Mouse (Mus musculus): Measurements from ENCODE around the gene Usp21. TPM values are rescaled to one million over a fixed set of nuclear protein-coding genes. Genes with fewer than 3 reads are reported as not detected.
"Not testable (repeated sequence)": the region's sequence is repeated elsewhere in the genome, so short reads cannot be mapped to it uniquely, and the experiment has no call there.

Gene Usp21
- polyA plus RNA-seq, 1 experiment from 2014 or later: 80.1 TPM

DNA sequence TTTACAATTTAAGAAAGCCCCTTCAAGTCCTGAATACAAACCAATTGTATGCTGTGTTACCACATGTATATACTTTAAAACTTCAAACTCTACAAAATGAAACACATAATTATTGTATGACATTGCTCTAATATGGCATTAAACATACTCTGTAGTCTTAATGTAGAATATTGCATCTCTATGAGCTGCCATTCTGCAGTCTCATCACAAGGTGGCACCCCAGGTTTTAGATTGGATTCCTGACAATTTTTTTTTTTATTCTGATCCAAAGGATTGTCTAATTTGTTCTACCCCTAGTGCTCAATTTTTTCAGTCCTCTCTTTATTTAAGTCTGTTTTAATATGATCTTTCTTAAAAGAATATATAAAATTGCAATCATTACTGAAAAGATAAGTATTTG lies 33.6 kb upstream of the Usp21 start:
- no peak overlapping the region for H3K27ac ChIP-seq
- no peaks in the 10 kb centered on the region; the same call in 1 of the 2 replicates for H3K4me1 ChIP-seq (replicated peaks; ENCODE audit: control insufficient read depth, insufficient read depth, low read length)
- 0 out of 2 replicates have a peak, but pooled peaks cover 9% of the 10 kb centered on the region for H3K36me3 ChIP-seq (replicated peaks; ENCODE audit: control insufficient read depth, insufficient read depth)
- ATAC-seq (ENCODE audit: low FRiP score) (no peak), DNase-seq (ENCODE audit: low spot score) (peak; percentile 42)
- H3K27me3 ChIP-seq (ENCODE audit: control insufficient read depth, insufficient read depth, low read length): no peaks in the 10 kb centered on the region
- no peak overlapping the region for H3K9ac ChIP-seq
- H3K4me2 ChIP-seq (replicated peaks): no peak overlapping the region
- no peak overlapping the region for H3K4me3 ChIP-seq (replicated peaks; ENCODE audit: low read length)
- no peaks in the 10 kb centered on the region for H3K9me3 ChIP-seq (ENCODE audit: control insufficient read depth, low read length)

DNA sequence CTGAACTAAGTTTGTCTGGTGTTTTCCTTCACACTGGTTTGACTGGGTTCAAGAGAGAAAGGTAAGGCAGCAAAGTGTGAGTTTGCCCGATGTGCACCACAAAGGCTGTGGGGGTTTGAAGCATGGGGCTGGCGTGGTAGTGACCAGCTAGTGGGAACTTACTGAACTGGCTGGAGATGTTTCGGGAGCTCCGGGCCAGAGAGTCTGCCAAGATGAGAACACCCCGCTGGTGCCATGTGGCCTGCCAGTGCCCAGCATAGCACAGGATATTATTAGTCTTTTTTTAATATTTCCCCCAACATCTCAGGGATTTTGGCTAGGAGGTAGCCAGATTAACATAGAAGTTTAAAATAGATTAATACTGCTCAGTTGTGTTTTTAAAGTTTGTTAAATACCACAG lies 32.4 kb upstream of the Usp21 start:
- H3K4me3 ChIP-seq (replicated peaks; ENCODE audit: low read length): no peak overlapping the region; the same call in 1 of the 2 replicates
- no peak for DNase-seq (ENCODE audit: low spot score)

DNA sequence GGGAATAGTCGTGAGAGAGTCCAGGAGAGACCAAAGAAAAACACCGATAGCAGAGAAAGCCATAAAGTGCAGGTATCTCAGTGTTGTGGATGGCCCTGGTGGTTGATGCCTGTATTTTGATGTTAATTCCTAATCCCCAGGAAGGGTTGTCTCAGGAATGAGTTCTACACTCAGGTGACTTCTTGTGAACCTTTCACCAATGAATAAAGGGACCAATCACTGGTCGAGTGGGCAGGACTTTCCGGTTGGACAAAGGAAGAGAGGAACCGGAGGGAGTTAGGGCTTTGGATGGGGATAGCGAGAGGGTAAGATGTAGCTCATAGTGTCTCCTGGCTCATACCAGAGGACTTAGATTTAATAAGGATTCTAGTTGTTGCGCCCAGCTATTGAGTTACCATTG lies 32.0 kb upstream of the Usp21 start:
- Histone ChIP-seq H3K4me2 (replicated peaks) (0 out of 2 replicates have a peak overlapping the region, but pooled peaks have one; percentile 15), H3K9me3 (ENCODE audit: control insufficient read depth, low read length) (no peaks in the 10 kb centered on the region), H3K9ac (no peak overlapping the region), H3K36me3 (replicated peaks; ENCODE audit: control insufficient read depth, insufficient read depth) (0 out of 2 replicates have a peak, but pooled peaks cover 3% of the 10 kb centered on the region), H3K27me3 (ENCODE audit: control insufficient read depth, insufficient read depth, low read length) (no peaks in the 10 kb centered on the region), H3K4me3 (replicated peaks; ENCODE audit: low read length) (no peak overlapping the region; the same call in 1 of the 2 replicates), H3K27ac (no peak overlapping the region), H3K4me1 (replicated peaks; ENCODE audit: control insufficient read depth, insufficient read depth, low read length) (no peaks in the 10 kb centered on the region)
- 12% methylated on average over 7 of the region's 7 CpGs for WGBS
- no peak for ATAC-seq (ENCODE audit: low FRiP score)
- DNase-seq (ENCODE audit: low spot score): no peak

More for the DNA sequence above, 32.4 kb upstream of the Usp21 start:
- Histone ChIP-seq H3K9ac (no peak overlapping the region), H3K27me3 (ENCODE audit: control insufficient read depth, insufficient read depth, low read length) (no peaks in the 10 kb centered on the region), H3K4me1 (replicated peaks; ENCODE audit: control insufficient read depth, insufficient read depth, low read length) (no peaks in the 10 kb centered on the region), H3K36me3 (replicated peaks; ENCODE audit: control insufficient read depth, insufficient read depth) (0 out of 2 replicates have a peak, but pooled peaks cover 3% of the 10 kb centered on the region), H3K4me2 (replicated peaks) (0 out of 2 replicates have a peak overlapping the region, but pooled peaks have one; percentile 15), H3K27ac (no peak overlapping the region), H3K9me3 (ENCODE audit: control insufficient read depth, low read length) (no peaks in the 10 kb centered on the region)
- ATAC-seq (ENCODE audit: low FRiP score): no peak
- WGBS: 15% methylated on average over 5 of the region's 5 CpGs

DNA sequence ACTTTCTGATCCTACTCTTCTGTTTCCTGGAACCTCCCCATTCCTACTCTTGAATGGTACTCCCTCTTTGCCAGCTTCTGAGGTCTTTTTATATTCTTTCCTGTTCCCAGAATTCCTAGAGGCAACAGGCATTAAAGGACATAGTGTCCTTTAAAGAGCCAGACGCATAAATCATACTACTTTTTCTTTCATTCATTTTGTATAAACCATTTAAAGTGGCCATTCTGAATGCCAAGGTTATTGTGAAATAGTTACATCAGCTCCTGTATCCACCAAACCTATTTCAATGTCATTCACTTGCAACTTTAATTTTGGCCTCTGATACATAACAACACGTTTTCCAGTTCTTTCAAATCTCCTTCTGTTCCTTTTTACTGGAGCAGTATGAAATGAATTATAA lies 21.5 kb upstream of the Usp21 start:
- no peaks in the 10 kb centered on the region for H3K9me3 ChIP-seq (ENCODE audit: control insufficient read depth, low read length)
- H3K4me2 ChIP-seq (replicated peaks): no peak overlapping the region
- no peaks in the 10 kb centered on the region for H3K27me3 ChIP-seq (ENCODE audit: control insufficient read depth, insufficient read depth, low read length)
- DNase-seq (ENCODE audit: low spot score) (no peak), ATAC-seq (ENCODE audit: low FRiP score) (no peak)
- no peak overlapping the region for H3K4me3 ChIP-seq (replicated peaks; ENCODE audit: low read length)
- 70% methylated on average over 2 of the region's 2 CpGs for WGBS
- no peaks in the 10 kb centered on the region for H3K4me1 ChIP-seq (replicated peaks; ENCODE audit: control insufficient read depth, insufficient read depth, low read length)
- no peak overlapping the region for H3K9ac ChIP-seq
- no peak overlapping the region for H3K27ac ChIP-seq
- H3K36me3 ChIP-seq (replicated peaks; ENCODE audit: control insufficient read depth, insufficient read depth): no peaks in the 10 kb centered on the region

DNA sequence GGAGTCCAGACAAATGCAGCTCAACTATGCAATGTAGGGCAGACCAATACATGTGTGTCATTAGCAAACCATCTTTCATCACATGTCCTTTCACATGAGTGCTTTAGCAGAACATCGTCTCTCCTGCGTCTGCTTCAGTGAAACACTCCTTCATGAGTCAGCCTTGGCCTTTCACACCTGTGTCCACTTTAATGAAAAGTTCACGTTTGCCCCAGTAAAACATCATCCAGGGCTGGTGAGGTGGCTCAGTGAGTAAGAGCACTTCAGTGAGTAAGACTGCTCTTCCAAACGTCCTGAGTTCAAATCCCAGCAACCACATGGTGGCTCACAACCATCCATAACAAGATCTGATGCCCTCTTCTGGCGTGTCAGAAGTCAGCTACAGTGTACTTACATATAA lies 18.4 kb upstream of the Usp21 start:
- not testable (repeated sequence) for H3K4me2 ChIP-seq (replicated peaks); H3K4me1 ChIP-seq (replicated peaks; ENCODE audit: control insufficient read depth, insufficient read depth, low read length); H3K4me3 ChIP-seq (replicated peaks; ENCODE audit: low read length); H3K9ac ChIP-seq; H3K27me3 ChIP-seq (ENCODE audit: control insufficient read depth, insufficient read depth, low read length); H3K36me3 ChIP-seq (replicated peaks; ENCODE audit: control insufficient read depth, insufficient read depth); H3K27ac ChIP-seq; H3K9me3 ChIP-seq (ENCODE audit: control insufficient read depth, low read length); DNase-seq (ENCODE audit: low spot score); ATAC-seq (ENCODE audit: low FRiP score)
- WGBS: 76% methylated on average over 5 of the region's 5 CpGs

DNA sequence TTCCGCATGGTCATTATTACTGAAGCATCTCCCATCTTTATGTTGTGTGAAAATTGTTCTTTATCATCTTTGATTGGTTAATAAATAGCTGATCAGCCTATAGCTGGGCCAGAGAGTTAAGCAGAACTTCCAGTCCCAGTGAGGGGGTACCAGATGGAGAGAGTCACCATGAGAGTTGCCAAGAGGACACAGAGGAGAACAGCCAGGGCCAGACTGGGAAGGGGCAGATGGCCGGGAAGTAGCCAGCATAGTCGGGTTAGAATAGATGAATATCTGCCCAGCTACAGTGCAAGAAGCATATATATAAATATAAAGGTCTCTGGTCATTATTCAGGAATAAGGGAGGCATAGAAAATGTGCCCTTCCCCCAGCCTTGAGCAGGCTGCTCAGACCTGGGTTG lies 10.4 kb upstream of the Usp21 start:
- 69% methylated on average over 3 of the region's 3 CpGs for WGBS
- Histone ChIP-seq H3K4me2 (replicated peaks) (no peak overlapping the region), H3K9me3 (ENCODE audit: control insufficient read depth, low read length) (no peaks in the 10 kb centered on the region), H3K4me1 (replicated peaks; ENCODE audit: control insufficient read depth, insufficient read depth, low read length) (peaks cover 7% of the 10 kb centered on the region), H3K27ac (no peak overlapping the region), H3K27me3 (ENCODE audit: control insufficient read depth, insufficient read depth, low read length) (peaks cover 17% of the 10 kb centered on the region; the same call in 1 of the 2 replicates), H3K9ac (no peak overlapping the region), H3K4me3 (replicated peaks; ENCODE audit: low read length) (no peak overlapping the region), H3K36me3 (replicated peaks; ENCODE audit: control insufficient read depth, insufficient read depth) (no peaks in the 10 kb centered on the region)
- DNase-seq (ENCODE audit: low spot score) (no peak), ATAC-seq (ENCODE audit: low FRiP score) (no peak)

DNA sequence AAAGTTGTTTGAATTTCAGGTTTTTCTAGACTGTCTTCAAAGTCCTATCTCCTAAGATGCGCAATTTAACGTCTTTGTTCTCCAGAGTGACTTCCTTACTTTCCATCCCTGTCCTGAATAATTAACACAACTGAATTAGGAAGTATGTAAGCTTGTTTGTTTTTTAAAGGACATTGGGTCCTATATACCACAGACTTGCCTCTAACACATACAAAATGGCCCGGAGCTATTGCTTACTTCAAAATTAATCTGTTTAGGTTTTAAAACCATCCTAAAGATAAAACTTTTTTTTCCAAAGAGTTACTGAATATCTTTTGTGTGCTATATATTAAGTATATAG lies 7.2 kb upstream of the Usp21 start:
- H3K27ac ChIP-seq: peak overlapping the region; percentile 92
- H3K4me3 ChIP-seq (replicated peaks; ENCODE audit: low read length): peak overlapping the region; percentile 66
- 17% methylated on average over 3 of the region's 3 CpGs for WGBS
- H3K27me3 ChIP-seq (ENCODE audit: control insufficient read depth, insufficient read depth, low read length): peaks cover 17% of the 10 kb centered on the region; the same call in 1 of the 2 replicates
- peaks cover 9% of the 10 kb centered on the region for H3K4me1 ChIP-seq (replicated peaks; ENCODE audit: control insufficient read depth, insufficient read depth, low read length)
- H3K9me3 ChIP-seq (ENCODE audit: control insufficient read depth, low read length): no peaks in the 10 kb centered on the region
- peak overlapping the region; percentile 89 for H3K4me2 ChIP-seq (replicated peaks)
- peaks cover under 1% of the 10 kb centered on the region; the same call in 1 of the 2 replicates for H3K36me3 ChIP-seq (replicated peaks; ENCODE audit: control insufficient read depth, insufficient read depth)
- no peak for DNase-seq (ENCODE audit: low spot score)
- peak overlapping the region; percentile 81 for H3K9ac ChIP-seq
- ATAC-seq (ENCODE audit: low FRiP score): peak; percentile 13

DNA sequence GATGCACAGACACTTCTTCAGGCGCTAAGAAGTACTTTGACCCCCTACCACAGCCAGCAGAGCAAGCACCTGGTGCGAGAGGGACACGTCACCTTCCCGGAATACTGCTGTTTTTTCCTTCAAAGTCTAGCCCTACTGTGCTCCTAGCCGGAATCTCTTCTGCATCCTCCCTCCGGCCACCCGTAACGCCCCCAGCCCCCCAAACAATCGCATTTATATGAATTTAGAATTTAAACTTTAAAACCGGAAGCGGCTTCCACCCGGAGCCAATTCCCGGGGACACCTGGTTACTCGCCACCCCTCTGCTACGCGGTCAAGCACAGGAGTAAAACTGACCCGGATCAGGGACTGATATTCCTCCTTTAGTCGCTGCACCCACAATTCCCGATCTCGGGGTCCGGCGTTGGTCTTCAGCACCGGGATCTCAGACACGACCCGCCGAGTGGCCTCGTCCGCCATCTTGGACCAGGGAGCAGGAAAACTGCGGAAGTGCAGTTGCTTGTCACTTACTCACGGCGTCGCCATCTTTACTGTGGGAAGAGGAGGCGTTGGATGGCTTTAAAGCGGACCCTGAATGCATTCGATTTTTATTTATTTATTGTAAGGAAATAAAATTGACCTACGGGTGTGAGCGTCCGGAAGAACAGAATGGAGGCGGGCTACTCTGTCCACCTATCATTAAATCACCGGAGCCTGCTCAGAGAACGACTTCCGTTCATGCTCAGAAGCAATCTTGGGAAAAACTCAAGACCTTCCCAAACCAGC lies 6.7 kb upstream of the Usp21 start, which contains the start of gene Ufc1:
Gene Ufc1, minus strand, starts transcription at position 727 of the 765 bp plus-strand sequence.
- ATAC-seq (ENCODE audit: low FRiP score) (peak; percentile 87), DNase-seq (ENCODE audit: low spot score) (peak; percentile 82)
- H3K27ac ChIP-seq: peak within 1 kb of the TSS; percentile 92
- H3K4me1 ChIP-seq (replicated peaks; ENCODE audit: control insufficient read depth, insufficient read depth, low read length): peaks cover 9% of the 10 kb centered on the region
- peak within 1 kb of the TSS; percentile 66 for H3K4me3 ChIP-seq (replicated peaks; ENCODE audit: low read length)
- H3K9ac ChIP-seq: peak within 1 kb of the TSS; percentile 81
- under 1% methylated on average over 42 of the region's 42 CpGs for WGBS
- peaks cover 17% of the 10 kb centered on the region; the same call in 1 of the 2 replicates for H3K27me3 ChIP-seq (ENCODE audit: control insufficient read depth, insufficient read depth, low read length)
- H3K36me3 ChIP-seq (replicated peaks; ENCODE audit: control insufficient read depth, insufficient read depth): peaks cover 6% of the 10 kb centered on the region
- H3K4me2 ChIP-seq (replicated peaks): peak within 1 kb of the TSS; percentile 89
- no peaks in the 10 kb centered on the region for H3K9me3 ChIP-seq (ENCODE audit: control insufficient read depth, low read length)

DNA sequence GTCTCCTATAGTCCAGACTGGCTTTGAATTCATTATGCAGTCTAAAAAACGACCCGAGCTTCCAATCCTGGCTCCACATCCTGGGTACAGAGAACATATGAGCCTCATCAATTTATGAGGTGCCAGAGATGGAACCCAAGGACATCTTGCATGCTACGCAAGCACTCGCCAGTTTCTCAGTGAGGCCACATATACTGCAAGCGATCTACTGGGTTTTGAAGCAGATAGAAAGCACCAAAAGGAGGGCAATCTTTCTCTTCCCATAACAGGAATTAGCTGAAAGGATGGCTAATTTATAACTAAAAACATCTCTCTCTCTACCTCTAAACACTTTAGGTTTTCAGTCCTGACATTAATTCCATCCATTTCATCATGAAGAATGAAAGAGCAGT lies 6.1 kb upstream of the Usp21 start:
- Histone ChIP-seq H3K27me3 (ENCODE audit: control insufficient read depth, insufficient read depth, low read length) (peaks cover 17% of the 10 kb centered on the region; the same call in 1 of the 2 replicates), H3K36me3 (replicated peaks; ENCODE audit: control insufficient read depth, insufficient read depth) (peaks cover 12% of the 10 kb centered on the region), H3K9me3 (ENCODE audit: control insufficient read depth, low read length) (no peaks in the 10 kb centered on the region), H3K4me3 (replicated peaks; ENCODE audit: low read length) (peak overlapping the region; percentile 66), H3K4me1 (replicated peaks; ENCODE audit: control insufficient read depth, insufficient read depth, low read length) (peaks cover 9% of the 10 kb centered on the region), H3K4me2 (replicated peaks) (peak overlapping the region; percentile 89), H3K9ac (peak overlapping the region; percentile 81), H3K27ac (peak overlapping the region; percentile 92)
- 39% methylated on average over 5 of the region's 5 CpGs for WGBS
- ATAC-seq (ENCODE audit: low FRiP score) (no peak), DNase-seq (ENCODE audit: low spot score) (no peak)
